Mouse (Mus musculus) C2C12 (cell line): Measurements from ENCODE around the gene Vps33a.

Source experiments
- CEBPB ChIP-seq: IDR thresholded peaks from one replicate; pipeline ENCODE4 v1.6.1; 2011; ENCODE audit warnings: low read depth, mild to moderate bottlenecking, control low read depth, moderate library complexity
- CTCF ChIP-seq: IDR thresholded peaks from one replicate; pipeline ENCODE4 v1.5.1; 2011; ENCODE audit not compliant: control insufficient read depth, insufficient read depth, insufficient read length
- FOSL1 ChIP-seq: IDR thresholded peaks from one replicate; pipeline ENCODE4 v1.8.0; 2011; ENCODE audit warnings: mild to moderate bottlenecking, low read length; ENCODE audit not compliant: poor library complexity, insufficient read depth, severe bottlenecking
- MAX ChIP-seq: IDR thresholded peaks from one replicate; pipeline ENCODE4 v1.6.1; 2011; ENCODE audit warnings: mild to moderate bottlenecking, control low read depth
- MYOD1 ChIP-seq: IDR thresholded peaks from one replicate; pipeline ENCODE4 v1.6.1; 2011; ENCODE audit warnings: low read depth; ENCODE audit not compliant: control insufficient read depth, insufficient read length
- MYOG ChIP-seq: IDR thresholded peaks from one replicate; pipeline ENCODE4 v1.6.1; 2011; ENCODE audit not compliant: control insufficient read depth, insufficient read length; ENCODE audit errors: extremely low read depth
- USF1 ChIP-seq: IDR thresholded peaks from one replicate; pipeline ENCODE4 v1.6.1; 2011; ENCODE audit warnings: low read depth, mild to moderate bottlenecking, control low read depth, moderate library complexity

DNA sequence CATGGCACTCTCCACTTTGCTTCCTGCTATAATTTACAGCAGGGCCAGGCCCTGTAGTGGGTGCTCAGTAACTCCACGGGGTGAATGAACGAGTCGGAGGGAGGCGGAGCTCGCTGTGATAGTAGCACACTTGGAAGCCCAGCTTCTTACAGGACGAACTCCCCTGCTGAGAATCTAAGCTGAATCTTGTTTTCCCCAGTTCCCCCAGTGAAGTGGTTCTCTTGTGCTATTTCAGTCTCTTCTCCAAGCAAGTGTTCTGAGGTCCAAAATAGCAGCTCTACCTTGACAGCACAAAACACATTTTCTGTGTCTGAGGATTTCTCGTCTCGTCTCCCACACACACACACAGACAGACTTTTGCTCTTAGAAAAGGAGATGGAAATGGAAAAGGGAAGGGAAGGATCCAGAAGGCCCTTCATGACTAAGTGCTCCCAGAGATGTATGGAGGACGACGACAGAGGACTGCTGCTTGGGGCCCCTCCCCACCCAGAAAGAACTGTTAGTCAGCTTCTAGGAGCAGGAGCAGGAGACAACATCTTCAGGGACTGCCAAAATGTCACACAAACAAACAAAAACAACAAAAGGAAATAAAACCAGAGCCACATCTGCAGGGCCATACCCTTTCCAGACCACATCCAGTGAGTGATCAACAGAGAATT lies 20.9 kb upstream of the Vps33a start:
- TF ChIP-seq CTCF: no peak
- no peak for TF ChIP-seq MYOD1
- TF ChIP-seq MAX: no peak
- TF ChIP-seq CEBPB: no peak
- TF ChIP-seq USF1: no peak
- no peak for TF ChIP-seq MYOG
- TF ChIP-seq FOSL1: no peak
